Mouse (Mus musculus) heart, postnatal 0 days (tissue): ENCODE results near the gene Cmip. TPM values are rescaled to one million over a fixed set of nuclear protein-coding genes. Genes with fewer than 3 reads are reported as not detected.

ENCODE experiments used
- ATAC-seq: fragments of 200-750 bp; cut with Nextera tagmentation; 2 replicates; pipeline ENCODE4 v1.8.0; 2017; ENCODE audit warnings: low read depth, moderate number of reproducible peaks, moderate library complexity; ENCODE audit not compliant: insufficient read depth
- DNase-seq: peaks from one replicate; pipeline ENCODE4 v3.0.0-alpha.2; 2016; ENCODE audit warnings: low spot score
- H3K27ac ChIP-seq: fragments of 300-500 bp; sonication (generic); 2 replicates; pipeline ENCODE4 v1.5.1; 2014; ENCODE audit warnings: low read depth, mild to moderate bottlenecking
- H3K27me3 ChIP-seq: fragments of 300-500 bp; sonication (generic); 2 replicates; pipeline ENCODE4 v1.6.1; 2014; ENCODE audit warnings: low read length, mixed read lengths; ENCODE audit not compliant: control insufficient read depth, insufficient read depth
- H3K36me3 ChIP-seq: fragments of 300-500 bp; sonication (generic); replicated peaks from 2 replicates; pipeline ENCODE4 v1.6.1; 2014; ENCODE audit warnings: low read length, mixed read lengths; ENCODE audit not compliant: control insufficient read depth, insufficient read depth
- H3K4me1 ChIP-seq: fragments of 300-500 bp; sonication (generic); 2 replicates; pipeline ENCODE4 v1.6.1; 2014; ENCODE audit warnings: antibody characterized with exemption; ENCODE audit not compliant: control insufficient read depth, insufficient read depth
- H3K4me2 ChIP-seq: fragments of 300-500 bp; sonication (generic); 2 replicates; pipeline ENCODE4 v1.6.1; 2014; ENCODE audit warnings: low read depth, mild to moderate bottlenecking, low read length, moderate library complexity
- H3K4me3 ChIP-seq: fragments of 300-500 bp; sonication (generic); 2 replicates; pipeline ENCODE4 v1.5.1; 2014; ENCODE audit warnings: low read depth, low read length
- H3K9ac ChIP-seq: fragments of 300-500 bp; sonication (generic); replicated peaks from 2 replicates; pipeline ENCODE4 v1.6.1; 2014; ENCODE audit warnings: low read depth, low read length, mixed read lengths
- H3K9me3 ChIP-seq: fragments of 300-500 bp; sonication (generic); replicated peaks from 2 replicates; pipeline ENCODE4 v1.6.1; 2016; ENCODE audit warnings: low read length; ENCODE audit not compliant: control insufficient read depth
- CTCF ChIP-seq: IDR thresholded peaks from 2 replicates; pipeline ENCODE4 v1.5.1; 2016; ENCODE audit warnings: antibody characterized with exemption, control low read depth, low read depth
- EP300 ChIP-seq: IDR thresholded peaks from 2 replicates; pipeline ENCODE4 v1.6.1; 2016; ENCODE audit warnings: antibody characterized with exemption, low read depth
- WGBS: fragments of 180-500 bp; shearing (Covaris S2); extraction: QIAGEN DNeasy Blood & Tissue Kit; methylation state at CpG from one replicate; pipeline ENCODE4 v1.1.7; 2014; 5-methylcytosine and 5-hydroxymethylcytosine counted together
- polyA plus RNA-seq: library from polyadenylated mRNA; unstranded; fragments of >200 nt; fragmentation: Nextera tagmentation; extraction: Ambion mirVana; gene quantifications from 2 replicates; pipeline ENCODE4 v1.2.1, GENCODE M21; 2015
- total RNA-seq: library from RNA; depleted of rRNA; stranded (reverse); fragments of >200 nt; gene quantifications from 2 replicates; pipeline ENCODE4 v1.2.3, GENCODE M21; 2014; ENCODE audit warnings: low replicate concordance

The Cmip gene
- total and polyA plus RNA-seq, 2 experiments from 2014 or later: 5.7 to 11.1 TPM

GRCm38 (mm10) chr8:117224630-117225029, 32.2 kb upstream of the Cmip start:
- TF ChIP-seq CTCF (peak; percentile 97), EP300 (no peak)
- Histone ChIP-seq H3K27me3 (no peaks in the 10 kb centered on the region), H3K4me3 (peak overlapping the region; percentile 28), H3K27ac (no peak overlapping the region), H3K4me2 (peak overlapping the region; percentile 60), H3K9ac (peak overlapping the region; percentile 29; the same call in 1 of the 2 replicates), H3K36me3 (no peaks in the 10 kb centered on the region), H3K9me3 (no peaks in the 10 kb centered on the region), H3K4me1 (no peaks in the 10 kb centered on the region)
- peak; percentile 85 for DNase-seq
- WGBS: 7% methylated on average over 9 of the region's 9 CpGs
- peak; percentile 83 for ATAC-seq

- Histone ChIP-seq H3K4me2 (no peak overlapping the region), H3K27ac (no peak overlapping the region), H3K9ac (no peak overlapping the region), H3K27me3 (no peaks in the 10 kb centered on the region), H3K4me1 (no peaks in the 10 kb centered on the region), H3K4me3 (no peak overlapping the region), H3K36me3 (no peaks in the 10 kb centered on the region), H3K9me3 (no peaks in the 10 kb centered on the region)
- no peak for ATAC-seq
- DNase-seq: no peak
- 83% methylated on average over 12 of the region's 12 CpGs for WGBS
- TF ChIP-seq EP300 (no peak), CTCF (no peak)
Measured at GRCm38 (mm10) chr8:117226306-117226705, 30.6 kb upstream of the Cmip start.

GRCm38 (mm10) chr8:117227339-117227738, 29.5 kb upstream of the Cmip start:
- DNase-seq: no peak
- no peak overlapping the region for H3K4me3 ChIP-seq
- H3K4me1 ChIP-seq: no peaks in the 10 kb centered on the region
- no peak overlapping the region for H3K9ac ChIP-seq
- WGBS: 51% methylated on average over 2 of the region's 2 CpGs
- no peaks in the 10 kb centered on the region for H3K36me3 ChIP-seq
- ATAC-seq: no peak
- no peak overlapping the region for H3K27ac ChIP-seq
- TF ChIP-seq EP300 (no peak), CTCF (no peak)
- no peaks in the 10 kb centered on the region for H3K27me3 ChIP-seq
- no peak overlapping the region for H3K4me2 ChIP-seq
- no peaks in the 10 kb centered on the region for H3K9me3 ChIP-seq

GRCm38 (mm10) chr8:117233199-117233598, 23.7 kb upstream of the Cmip start:
- H3K4me2 ChIP-seq: no peak overlapping the region
- H3K27me3 ChIP-seq: no peaks in the 10 kb centered on the region
- no peak for ATAC-seq
- no peak overlapping the region for H3K9ac ChIP-seq
- TF ChIP-seq EP300: no peak
- no peak for TF ChIP-seq CTCF
- no peak overlapping the region for H3K27ac ChIP-seq
- H3K4me1 ChIP-seq: no peaks in the 10 kb centered on the region
- H3K36me3 ChIP-seq: no peaks in the 10 kb centered on the region
- no peaks in the 10 kb centered on the region for H3K9me3 ChIP-seq
- no peak overlapping the region for H3K4me3 ChIP-seq
- DNase-seq: no peak
- WGBS: 80% methylated on average over 7 of the region's 7 CpGs

- 91% methylated on average over 4 of the region's 4 CpGs for WGBS
- Histone ChIP-seq H3K4me3 (no peak overlapping the region), H3K4me1 (no peaks in the 10 kb centered on the region), H3K9ac (no peak overlapping the region), H3K27ac (no peak overlapping the region), H3K4me2 (no peak overlapping the region), H3K27me3 (no peaks in the 10 kb centered on the region), H3K36me3 (no peaks in the 10 kb centered on the region), H3K9me3 (no peaks in the 10 kb centered on the region)
- ATAC-seq: no peak
- TF ChIP-seq EP300 (no peak), CTCF (no peak)
- DNase-seq: no peak
Measured at GRCm38 (mm10) chr8:117236531-117236930, 20.3 kb upstream of the Cmip start.

- TF ChIP-seq CTCF (no peak), EP300 (no peak)
- WGBS: 80% methylated on average over 5 of the region's 5 CpGs
Measured at GRCm38 (mm10) chr8:117240326-117240725, 16.5 kb upstream of the Cmip start.

More at GRCm38 (mm10) chr8:117240326-117240725, 16.5 kb upstream of the Cmip start:
- no peak overlapping the region for H3K4me2 ChIP-seq
- H3K4me3 ChIP-seq: no peak overlapping the region
- H3K9me3 ChIP-seq: no peaks in the 10 kb centered on the region
- H3K9ac ChIP-seq: no peak overlapping the region
- no peaks in the 10 kb centered on the region for H3K27me3 ChIP-seq
- H3K36me3 ChIP-seq: no peaks in the 10 kb centered on the region
- H3K4me1 ChIP-seq: no peaks in the 10 kb centered on the region
- ATAC-seq: no peak
- DNase-seq: no peak
- H3K27ac ChIP-seq: no peak overlapping the region
